Mouse (Mus musculus): ENCODE data around the gene Fam228b.

DNA sequence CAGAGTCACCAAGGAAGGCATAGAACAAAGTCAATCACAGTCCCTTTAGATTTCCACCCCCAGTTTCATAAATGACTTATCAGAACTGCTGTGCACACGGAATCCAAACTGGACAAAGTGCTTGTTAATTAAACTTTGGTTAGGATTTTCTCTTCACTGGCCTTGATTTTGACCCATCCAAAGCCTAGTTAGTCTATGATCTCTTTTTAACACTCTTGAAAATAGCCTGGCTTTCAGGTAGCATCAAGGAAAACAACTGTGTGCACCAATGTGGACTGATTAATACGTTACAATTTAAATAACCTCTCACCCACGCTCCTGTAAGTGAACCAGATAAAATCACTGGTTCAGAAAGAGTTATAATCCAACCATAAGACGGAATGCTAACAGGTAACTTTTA, 42.0 kb upstream of the Fam228b start:
- TF ChIP-seq CTCF (IDR thresholded peaks at IDR 0.05; ENCODE audit: low read depth, low read length) = no peak
- TF ChIP-seq TAL1 (conservative IDR thresholded peaks at IDR 0.05; ENCODE audit: low read depth, low read length) = no peak
- no peak for TF ChIP-seq GATA1 (IDR thresholded peaks at IDR 0.05; ENCODE audit: borderline replicate concordance, low read length)
- TF ChIP-seq POLR2AphosphoS5 (IDR thresholded peaks at IDR 0.05; ENCODE audit: insufficient replicate concordance, low read depth, low read length) = no peak
